Mouse (Mus musculus) hindbrain, embryonic 13.5 days (tissue): Measurements from ENCODE around the gene Tomm6. TPM values are rescaled to one million over a fixed set of nuclear protein-coding genes. Genes with fewer than 3 reads are reported as not detected.
"Not testable (repeated sequence)": the region's sequence is repeated elsewhere in the genome, so short reads cannot be mapped to it uniquely, and the experiment has no call there.

Experiments used
- ATAC-seq: fragments of 200-750 bp; cut with Nextera tagmentation; 2 replicates; pipeline ENCODE4 v1.8.0; 2017; ENCODE audit warnings: moderate TSS enrichment; ENCODE audit not compliant: low FRiP score
- H3K27ac ChIP-seq: fragments of 300-500 bp; sonication (generic); 2 replicates; pipeline ENCODE4 v1.5.1; 2015; ENCODE audit warnings: inconsistent platforms, mild to moderate bottlenecking, moderate library complexity
- H3K27me3 ChIP-seq: fragments of 300-500 bp; sonication (generic); 2 replicates; pipeline ENCODE4 v1.6.1; 2015; ENCODE audit warnings: mild to moderate bottlenecking, inconsistent platforms
- H3K36me3 ChIP-seq: fragments of 300-500 bp; sonication (generic); 2 replicates; pipeline ENCODE4 v1.6.1; 2015; ENCODE audit warnings: mild to moderate bottlenecking, inconsistent platforms
- H3K4me1 ChIP-seq: fragments of 300-500 bp; sonication (generic); replicated peaks from 2 replicates; pipeline ENCODE4 v1.6.1; 2015; ENCODE audit warnings: inconsistent platforms
- H3K4me2 ChIP-seq: fragments of 300-500 bp; sonication (generic); 2 replicates; pipeline ENCODE4 v1.6.1; 2015; ENCODE audit warnings: inconsistent platforms, mild to moderate bottlenecking, moderate library complexity
- H3K4me3 ChIP-seq: fragments of 300-500 bp; sonication (generic); 2 replicates; pipeline ENCODE4 v1.5.1; 2015; ENCODE audit warnings: mild to moderate bottlenecking, inconsistent platforms
- H3K9ac ChIP-seq: fragments of 300-500 bp; sonication (generic); 2 replicates; pipeline ENCODE4 v1.6.1; 2015; ENCODE audit warnings: mild to moderate bottlenecking, inconsistent platforms
- H3K9me3 ChIP-seq: fragments of 300-500 bp; sonication (generic); 2 replicates; pipeline ENCODE4 v1.6.1; 2016; ENCODE audit warnings: inconsistent platforms
- WGBS: fragments of 180-500 bp; shearing (Covaris S2); methylation state at CpG from one replicate; pipeline ENCODE4 v1.1.7; 2015; 5-methylcytosine and 5-hydroxymethylcytosine counted together
- polyA plus RNA-seq: library from polyadenylated mRNA; unstranded; fragments of >200 nt; fragmentation: Nextera tagmentation; extraction: Ambion mirVana; gene quantifications from 2 replicates; pipeline ENCODE4 v1.2.1, GENCODE M21; 2015

Tomm6 gene
- polyA plus RNA-seq, 1 experiment from 2014 or later, result 295 TPM

GRCm38 (mm10) chr17:47669166-47669565, 19.0 kb downstream of the Tomm6 start:
- Histone ChIP-seq H3K4me3 (no peak overlapping the region), H3K4me1 (peaks cover 25% of the 10 kb centered on the region), H3K9me3 (no peaks in the 10 kb centered on the region), H3K4me2 (no peak overlapping the region), H3K27ac (no peak overlapping the region), H3K9ac (no peak overlapping the region), H3K27me3 (peaks cover 19% of the 10 kb centered on the region; the same call in 1 of the 2 replicates), H3K36me3 (peaks cover 8% of the 10 kb centered on the region; the same call in 1 of the 2 replicates)
- WGBS, result 63% methylated on average over 4 of the region's 4 CpGs
- ATAC-seq, result no peak

- Histone ChIP-seq H3K4me3 (no peak overlapping the region), H3K36me3 (peaks cover 12% of the 10 kb centered on the region), H3K27me3 (no peaks in the 10 kb centered on the region), H3K4me1 (peaks cover 11% of the 10 kb centered on the region), H3K27ac (no peak overlapping the region), H3K9me3 (no peaks in the 10 kb centered on the region), H3K4me2 (no peak overlapping the region), H3K9ac (no peak overlapping the region)
- no peak for ATAC-seq
- 87% methylated on average over 7 of the region's 7 CpGs for WGBS
Measured at GRCm38 (mm10) chr17:47664474-47664873, 23.7 kb downstream of the Tomm6 start.

GRCm38 (mm10) chr17:47663009-47663713, 25.0 kb downstream of the Tomm6 start:
- Histone ChIP-seq H3K27me3 (no peaks in the 10 kb centered on the region), H3K9me3 (no peaks in the 10 kb centered on the region), H3K27ac (no peak overlapping the region), H3K36me3 (peaks cover 14% of the 10 kb centered on the region), H3K9ac (no peak overlapping the region), H3K4me2 (no peak overlapping the region), H3K4me3 (no peak overlapping the region), H3K4me1 (peaks cover 6% of the 10 kb centered on the region; the same call in 1 of the 2 replicates)
- no peak for ATAC-seq
- WGBS, result 20% methylated on average over 9 of the region's 9 CpGs

- no peak for ATAC-seq
- H3K27ac ChIP-seq, result no peak overlapping the region
- H3K4me2 ChIP-seq, result no peak overlapping the region
- no peak overlapping the region for H3K4me3 ChIP-seq
- no peaks in the 10 kb centered on the region for H3K9me3 ChIP-seq
- peaks cover 10% of the 10 kb centered on the region for H3K36me3 ChIP-seq
- 91% methylated on average over 3 of the region's 3 CpGs for WGBS
- peaks cover 6% of the 10 kb centered on the region; the same call in 1 of the 2 replicates for H3K4me1 ChIP-seq
- no peaks in the 10 kb centered on the region for H3K27me3 ChIP-seq
- H3K9ac ChIP-seq, result no peak overlapping the region
Measured at GRCm38 (mm10) chr17:47658741-47659243, 29.4 kb downstream of the Tomm6 start.

GRCm38 (mm10) chr17:47657901-47658300, 30.3 kb downstream of the Tomm6 start:
- no peak overlapping the region for H3K27ac ChIP-seq
- no peak for ATAC-seq
- no peak overlapping the region for H3K4me2 ChIP-seq
- peaks cover 15% of the 10 kb centered on the region for H3K36me3 ChIP-seq
- no peak overlapping the region for H3K4me3 ChIP-seq
- H3K9ac ChIP-seq, result no peak overlapping the region
- no peaks in the 10 kb centered on the region for H3K9me3 ChIP-seq
- WGBS, result 89% methylated on average over 4 of the region's 4 CpGs
- H3K4me1 ChIP-seq, result no peaks in the 10 kb centered on the region
- H3K27me3 ChIP-seq, result no peaks in the 10 kb centered on the region

- 78% methylated on average over 5 of the region's 5 CpGs for WGBS
Measured at GRCm38 (mm10) chr17:47655697-47656096, 32.5 kb downstream of the Tomm6 start.

GRCm38 (mm10) chr17:47654346-47654745, 33.8 kb downstream of the Tomm6 start:
- 92% methylated on average over 8 of the region's 8 CpGs for WGBS
- not testable (repeated sequence) for H3K27me3 ChIP-seq, H3K4me2 ChIP-seq, H3K9me3 ChIP-seq, H3K4me3 ChIP-seq, H3K9ac ChIP-seq, H3K27ac ChIP-seq, ATAC-seq, H3K4me1 ChIP-seq
- peaks cover 13% of the 10 kb centered on the region for H3K36me3 ChIP-seq

More at GRCm38 (mm10) chr17:47655697-47656096, 32.5 kb downstream of the Tomm6 start:
- H3K27ac ChIP-seq, result no peak overlapping the region
- no peak overlapping the region for H3K4me3 ChIP-seq
- no peak overlapping the region for H3K9ac ChIP-seq
- H3K9me3 ChIP-seq, result no peaks in the 10 kb centered on the region
- no peaks in the 10 kb centered on the region for H3K27me3 ChIP-seq
- ATAC-seq, result no peak
- no peak overlapping the region for H3K4me2 ChIP-seq
- H3K36me3 ChIP-seq, result peaks cover 17% of the 10 kb centered on the region
- H3K4me1 ChIP-seq, result peaks cover 3% of the 10 kb centered on the region; the same call in 1 of the 2 replicates

- 53% methylated on average over 2 of the region's 2 CpGs for WGBS
- no peaks in the 10 kb centered on the region for H3K27me3 ChIP-seq
- no peak for ATAC-seq
Measured at GRCm38 (mm10) chr17:47651953-47652352, 36.2 kb downstream of the Tomm6 start.

GRCm38 (mm10) chr17:47648966-47649365, 39.2 kb downstream of the Tomm6 start:
- Histone ChIP-seq H3K4me1 (peaks cover 6% of the 10 kb centered on the region; the same call in 1 of the 2 replicates), H3K4me2 (no peak overlapping the region), H3K27me3 (no peaks in the 10 kb centered on the region), H3K36me3 (peaks cover 11% of the 10 kb centered on the region), H3K4me3 (no peak overlapping the region), H3K9ac (no peak overlapping the region), H3K27ac (no peak overlapping the region), H3K9me3 (no peaks in the 10 kb centered on the region)
- no peak for ATAC-seq
- 33% methylated on average over 4 of the region's 4 CpGs for WGBS

More at GRCm38 (mm10) chr17:47651953-47652352, 36.2 kb downstream of the Tomm6 start:
- Histone ChIP-seq H3K36me3 (peaks cover 11% of the 10 kb centered on the region), H3K4me3 (no peak overlapping the region), H3K4me2 (no peak overlapping the region), H3K9me3 (no peaks in the 10 kb centered on the region), H3K27ac (peak overlapping the region; percentile 48; the same call in 1 of the 2 replicates), H3K4me1 (peaks cover 3% of the 10 kb centered on the region; the same call in 1 of the 2 replicates), H3K9ac (no peak overlapping the region)

- Histone ChIP-seq H3K27me3 (no peaks in the 10 kb centered on the region), H3K27ac (no peak overlapping the region), H3K4me3 (no peak overlapping the region), H3K4me1 (0 out of 2 replicates have a peak, but pooled peaks cover 6% of the 10 kb centered on the region), H3K9me3 (no peaks in the 10 kb centered on the region), H3K4me2 (no peak overlapping the region), H3K36me3 (peaks cover 6% of the 10 kb centered on the region), H3K9ac (no peak overlapping the region)
- 70% methylated on average over 1 of the region's 1 CpGs for WGBS
- no peak for ATAC-seq
Measured at GRCm38 (mm10) chr17:47646683-47647082, 41.5 kb downstream of the Tomm6 start.

GRCm38 (mm10) chr17:47642992-47643391, 45.2 kb downstream of the Tomm6 start:
- no peak for ATAC-seq

More at GRCm38 (mm10) chr17:47642992-47643391, 45.2 kb downstream of the Tomm6 start:
- Histone ChIP-seq H3K9me3 (no peaks in the 10 kb centered on the region), H3K36me3 (no peaks in the 10 kb centered on the region), H3K4me3 (no peak overlapping the region), H3K9ac (no peak overlapping the region), H3K27me3 (no peaks in the 10 kb centered on the region), H3K27ac (no peak overlapping the region), H3K4me1 (peaks cover 8% of the 10 kb centered on the region; the same call in 1 of the 2 replicates), H3K4me2 (no peak overlapping the region)
- WGBS, result 76% methylated on average over 2 of the region's 2 CpGs
